Mouse (Mus musculus): Measurements from ENCODE around the gene Bsdc1. TPM values are rescaled to one million over a fixed set of nuclear protein-coding genes. Genes with fewer than 3 reads are reported as not detected.

Gene Bsdc1
- total and polyA plus RNA-seq, 3 experiments, result 21.3 to 50.3 (median 48.8) TPM

DNA sequence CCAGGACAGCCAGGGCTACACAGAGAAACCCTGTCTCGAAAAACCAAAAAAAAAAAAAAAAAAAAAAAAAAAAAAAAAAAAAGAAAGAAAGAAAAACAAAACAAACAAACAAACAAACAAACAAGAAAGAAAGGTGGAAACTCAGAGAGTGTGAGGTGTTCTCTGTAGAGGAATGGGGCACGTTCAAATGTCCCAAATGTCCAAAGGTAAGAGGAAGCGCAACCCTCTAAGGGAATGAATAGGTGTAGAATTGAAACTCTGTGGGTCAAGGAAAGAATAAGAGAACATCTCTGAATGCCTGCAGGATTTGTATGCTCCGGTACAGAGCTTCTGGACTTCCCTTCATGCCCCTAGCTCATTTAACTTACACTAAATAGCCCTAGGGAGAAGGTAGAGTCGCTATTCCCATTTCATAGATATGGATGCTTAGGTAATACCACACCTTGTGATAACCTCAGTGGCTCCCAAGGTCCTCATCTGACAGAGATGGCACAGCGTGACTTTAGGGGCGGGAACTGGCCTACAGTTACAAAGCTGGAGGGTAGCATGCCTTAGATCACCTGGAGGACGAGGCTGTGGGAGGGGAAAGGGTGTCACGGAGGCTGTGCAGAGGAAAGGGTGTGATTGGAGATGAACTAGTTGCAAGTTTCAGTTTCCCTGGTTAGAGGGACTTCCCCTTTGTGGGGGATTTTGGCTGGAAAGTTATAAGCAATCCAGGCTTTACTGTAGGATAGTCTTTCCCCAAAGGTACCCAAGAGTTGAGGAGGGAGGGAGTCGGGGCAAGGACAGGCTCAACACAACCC, 46.3 kb downstream of the Bsdc1 start:
- no peak overlapping the region for H3K4me3 ChIP-seq
- H3K27me3 ChIP-seq (ENCODE audit: control insufficient read depth, insufficient read depth, low read length), result no peaks in the 10 kb centered on the region
- no peak for TF ChIP-seq CTCF (IDR thresholded peaks at IDR 0.05)
- TF ChIP-seq EP300 (IDR thresholded peaks at IDR 0.05; ENCODE audit: insufficient read depth, low read depth, low read length), result no peak
- TF ChIP-seq POLR2A (IDR thresholded peaks at IDR 0.05; ENCODE audit: insufficient read depth, low read depth, low read length), result no peak
- H3K27ac ChIP-seq, result no peak overlapping the region
- 58% methylated on average over 9 of the region's 10 CpGs for WGBS
- intact Hi-C loops (cut with DNase I), result no loop called here
- H3K9ac ChIP-seq (ENCODE audit: low read depth, low read length), result no peak overlapping the region
- H3K4me1 ChIP-seq (ENCODE audit: control insufficient read depth, insufficient read depth, low read length), result peaks cover 6% of the 10 kb centered on the region
- DNase-seq, result no peak
- no peaks in the 10 kb centered on the region for H3K79me2 ChIP-seq (replicated peaks; ENCODE audit: control insufficient read depth, insufficient read depth, low read length)
- H3K36me3 ChIP-seq (ENCODE audit: control insufficient read depth, insufficient read depth, low read length), result no peaks in the 10 kb centered on the region

DNA sequence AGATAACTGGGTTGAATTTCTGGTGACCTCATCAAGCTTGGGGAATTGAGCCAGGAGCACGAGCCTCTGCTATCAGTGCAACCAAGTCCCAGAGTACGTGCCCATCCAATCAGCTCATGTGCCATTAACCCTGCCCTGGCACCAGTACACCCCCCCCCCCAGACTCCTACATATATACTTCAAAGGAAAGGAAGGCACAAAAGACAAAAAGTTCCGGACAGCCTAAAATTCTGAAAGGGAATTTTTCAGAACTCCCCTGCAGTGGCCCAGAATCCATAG, 46.8 kb downstream of the Bsdc1 start:
- intact Hi-C loops (cut with DNase I), result no loop called here
- H3K4me1 ChIP-seq (ENCODE audit: control insufficient read depth, insufficient read depth, low read length), result peaks cover 6% of the 10 kb centered on the region
- H3K4me3 ChIP-seq, result no peak overlapping the region
- no peak overlapping the region for H3K27ac ChIP-seq
- H3K79me2 ChIP-seq (replicated peaks; ENCODE audit: control insufficient read depth, insufficient read depth, low read length), result no peaks in the 10 kb centered on the region
- H3K9ac ChIP-seq (ENCODE audit: low read depth, low read length), result no peak overlapping the region
- DNase-seq, result no peak
- H3K27me3 ChIP-seq (ENCODE audit: control insufficient read depth, insufficient read depth, low read length), result no peaks in the 10 kb centered on the region
- H3K36me3 ChIP-seq (ENCODE audit: control insufficient read depth, insufficient read depth, low read length), result no peaks in the 10 kb centered on the region
- TF ChIP-seq POLR2A (IDR thresholded peaks at IDR 0.05; ENCODE audit: insufficient read depth, low read depth, low read length) (no peak), EP300 (IDR thresholded peaks at IDR 0.05; ENCODE audit: insufficient read depth, low read depth, low read length) (no peak), CTCF (IDR thresholded peaks at IDR 0.05) (no peak)
- 16% methylated on average over 3 of the region's 3 CpGs for WGBS

DNA sequence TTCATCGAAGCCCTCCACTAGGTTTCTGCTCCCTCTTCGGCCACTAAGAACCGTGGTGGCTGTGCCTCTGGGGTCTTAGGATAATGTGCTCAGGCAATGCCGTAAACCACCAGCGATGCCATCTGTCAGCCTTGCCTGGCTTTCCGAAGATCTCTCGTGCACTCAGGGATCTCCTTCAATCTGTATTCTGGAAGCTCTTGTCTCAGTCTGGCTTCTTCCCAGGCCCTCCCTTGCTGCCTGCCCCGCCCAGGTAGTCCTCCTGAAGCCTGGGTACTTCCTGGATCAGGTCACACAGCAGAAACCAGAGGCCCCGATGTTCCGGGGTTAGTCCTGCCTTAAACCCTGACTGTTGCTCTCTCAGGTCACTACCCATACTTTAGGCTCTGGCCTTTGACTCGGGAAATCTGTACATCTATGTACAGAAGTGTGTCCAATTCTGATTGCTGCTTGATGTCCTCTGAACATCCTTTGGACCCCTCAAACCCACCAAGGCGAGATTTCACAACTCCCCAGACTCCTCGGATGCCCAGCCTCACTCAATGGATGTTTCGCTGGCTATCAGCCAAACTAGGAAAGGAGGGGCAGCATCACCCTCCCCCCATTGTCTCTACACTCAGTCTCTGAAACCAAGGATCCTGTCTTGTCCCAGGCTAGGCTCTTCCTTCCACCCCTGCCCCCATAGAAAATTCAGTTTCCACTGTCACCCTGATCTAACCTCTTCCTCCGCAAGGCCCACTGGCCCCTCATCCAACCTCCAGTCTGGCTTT, 47.6 kb downstream of the Bsdc1 start:
- Histone ChIP-seq H3K36me3 (ENCODE audit: control insufficient read depth, insufficient read depth, low read length) (no peaks in the 10 kb centered on the region), H3K27ac (no peak overlapping the region), H3K4me3 (no peak overlapping the region), H3K9ac (ENCODE audit: low read depth, low read length) (no peak overlapping the region), H3K4me1 (ENCODE audit: control insufficient read depth, insufficient read depth, low read length) (peaks cover 6% of the 10 kb centered on the region), H3K79me2 (replicated peaks; ENCODE audit: control insufficient read depth, insufficient read depth, low read length) (no peaks in the 10 kb centered on the region), H3K27me3 (ENCODE audit: control insufficient read depth, insufficient read depth, low read length) (no peaks in the 10 kb centered on the region)
- no peak for TF ChIP-seq POLR2A (IDR thresholded peaks at IDR 0.05; ENCODE audit: insufficient read depth, low read depth, low read length)
- no peak for TF ChIP-seq CTCF (IDR thresholded peaks at IDR 0.05)
- TF ChIP-seq EP300 (IDR thresholded peaks at IDR 0.05; ENCODE audit: insufficient read depth, low read depth, low read length), result no peak
- intact Hi-C loops (cut with DNase I), result no loop called here
- 60% methylated on average over 15 of the region's 15 CpGs for WGBS
- DNase-seq, result no peak

DNA sequence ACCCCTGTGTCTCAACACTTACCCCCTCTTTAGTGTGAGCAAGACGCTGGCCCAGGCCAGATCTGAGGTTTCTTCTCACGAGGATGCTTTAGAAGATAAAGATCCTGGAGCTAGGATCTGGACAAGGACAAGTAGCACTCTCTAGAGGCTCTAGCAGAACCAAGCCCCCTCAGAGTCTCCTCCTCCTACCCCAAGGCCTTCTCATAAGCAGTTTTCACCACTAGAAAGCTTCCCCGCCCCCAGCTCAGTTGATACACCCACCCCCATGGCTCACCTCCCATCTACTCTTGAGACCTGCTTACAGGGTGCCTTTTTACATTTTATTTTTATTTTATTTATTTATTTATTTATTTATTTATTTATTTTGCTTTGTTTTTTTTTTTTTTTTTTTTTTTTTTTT, 48.3 kb downstream of the Bsdc1 start:
- 81% methylated on average over 3 of the region's 3 CpGs for WGBS
- H3K9ac ChIP-seq (ENCODE audit: low read depth, low read length), result no peak overlapping the region
- no peak for DNase-seq
- intact Hi-C loops (cut with DNase I), result no loop called here
- TF ChIP-seq POLR2A (IDR thresholded peaks at IDR 0.05; ENCODE audit: insufficient read depth, low read depth, low read length) (no peak), EP300 (IDR thresholded peaks at IDR 0.05; ENCODE audit: insufficient read depth, low read depth, low read length) (no peak)
- no peaks in the 10 kb centered on the region for H3K79me2 ChIP-seq (replicated peaks; ENCODE audit: control insufficient read depth, insufficient read depth, low read length)
- H3K36me3 ChIP-seq (ENCODE audit: control insufficient read depth, insufficient read depth, low read length), result no peaks in the 10 kb centered on the region
- no peak overlapping the region for H3K27ac ChIP-seq
- no peaks in the 10 kb centered on the region for H3K27me3 ChIP-seq (ENCODE audit: control insufficient read depth, insufficient read depth, low read length)
- H3K4me3 ChIP-seq, result no peak overlapping the region
- H3K4me1 ChIP-seq (ENCODE audit: control insufficient read depth, insufficient read depth, low read length), result peaks cover 6% of the 10 kb centered on the region

DNA sequence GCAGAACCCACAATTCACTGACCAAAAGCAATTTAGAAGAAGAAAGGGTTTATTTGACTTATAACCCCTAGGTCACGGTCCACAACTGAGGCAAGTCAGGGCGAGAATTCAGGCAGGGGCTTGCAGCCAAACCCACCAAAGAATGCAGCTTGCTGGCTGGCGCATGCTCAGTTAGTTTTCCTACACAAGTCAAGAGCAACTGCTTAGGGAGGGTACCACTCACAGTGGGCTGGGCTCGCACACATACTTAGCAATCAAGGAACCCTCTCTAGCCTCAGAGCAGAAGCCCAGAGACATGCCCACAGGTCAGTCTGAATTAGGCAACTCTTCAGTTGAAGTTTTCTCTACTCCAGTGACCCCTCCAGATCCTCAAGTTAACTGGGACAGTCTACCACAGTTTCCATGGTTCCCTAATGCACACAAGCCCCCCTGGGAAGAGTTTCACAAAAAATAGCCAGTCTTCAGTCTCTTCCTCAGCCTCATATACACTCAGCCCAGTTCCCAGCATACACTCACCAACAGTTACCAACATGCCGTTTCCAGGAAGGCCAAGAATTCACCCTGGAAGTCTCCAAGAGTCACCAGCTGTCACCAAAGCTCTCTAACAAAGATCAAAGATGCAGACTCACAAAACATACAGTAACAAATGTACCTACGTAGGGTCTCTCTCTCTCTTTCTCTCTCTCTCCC, 49.5 kb downstream of the Bsdc1 start:
- H3K9ac ChIP-seq (ENCODE audit: low read depth, low read length), result no peak overlapping the region
- TF ChIP-seq EP300 (IDR thresholded peaks at IDR 0.05; ENCODE audit: insufficient read depth, low read depth, low read length) (no peak), POLR2A (IDR thresholded peaks at IDR 0.05; ENCODE audit: insufficient read depth, low read depth, low read length) (no peak), CTCF (IDR thresholded peaks at IDR 0.05) (no peak)
- H3K36me3 ChIP-seq (ENCODE audit: control insufficient read depth, insufficient read depth, low read length), result no peaks in the 10 kb centered on the region
- H3K4me3 ChIP-seq, result no peak overlapping the region
- H3K4me1 ChIP-seq (ENCODE audit: control insufficient read depth, insufficient read depth, low read length), result peaks cover 6% of the 10 kb centered on the region
- H3K27me3 ChIP-seq (ENCODE audit: control insufficient read depth, insufficient read depth, low read length), result no peaks in the 10 kb centered on the region
- 73% methylated on average over 6 of the region's 6 CpGs for WGBS
- DNase-seq, result no peak
- intact Hi-C loops (cut with DNase I), result no loop called here
- no peak overlapping the region for H3K27ac ChIP-seq
- no peaks in the 10 kb centered on the region for H3K79me2 ChIP-seq (replicated peaks; ENCODE audit: control insufficient read depth, insufficient read depth, low read length)

Measured in heart, adult 2 months (tissue).